Mouse (Mus musculus): ENCODE results near the gene Lrpap1.

Gene Lrpap1

GRCm38 (mm10) chr5:35120024-35120423, 14.5 kb upstream of the Lrpap1 start:
- no peak for DNase-seq (ENCODE audit: low spot score in 2 of 2)

GRCm38 (mm10) chr5:35118418-35118817, 12.9 kb upstream of the Lrpap1 start:
- DNase-seq (ENCODE audit: low spot score in 2 of 2): no peak

- DNase-seq (ENCODE audit: low spot score in 2 of 2): no peak
These were observed 12.1 kb upstream of the Lrpap1 start for GRCm38 (mm10) chr5:35117633-35118032.

- no peak for DNase-seq (ENCODE audit: low spot score in 2 of 2)
These were observed 10.4 kb upstream of the Lrpap1 start for GRCm38 (mm10) chr5:35116002-35116401.

GRCm38 (mm10) chr5:35112444-35112843, 6.9 kb upstream of the Lrpap1 start:
- DNase-seq (ENCODE audit: low spot score in 2 of 2): no peak

- DNase-seq (ENCODE audit: low spot score in 2 of 2): no peak
These were observed 344 bp upstream of the Lrpap1 start for GRCm38 (mm10) chr5:35105922-35106298.

GRCm38 (mm10) chr5:35104183-35104959, 1.2 kb downstream of the Lrpap1 start:
- DNase-seq (ENCODE audit: low spot score in 2 of 2): no peak

- no peak for DNase-seq (ENCODE audit: low spot score in 2 of 2)
These were observed 2.0 kb downstream of the Lrpap1 start for GRCm38 (mm10) chr5:35103528-35103927.

- no peak for DNase-seq (ENCODE audit: low spot score in 2 of 2)
These were observed 2.5 kb downstream of the Lrpap1 start for GRCm38 (mm10) chr5:35103086-35103485.

- DNase-seq (ENCODE audit: low spot score in 2 of 2): no peak
These were observed 13.9 kb downstream of the Lrpap1 start for GRCm38 (mm10) chr5:35091636-35092035.

GRCm38 (mm10) chr5:35089614-35089963, 16.0 kb downstream of the Lrpap1 start:
- DNase-seq (ENCODE audit: low spot score in 2 of 2): no peak

- DNase-seq (ENCODE audit: low spot score in 2 of 2): peak; percentile 56 to 74
These were observed 16.6 kb downstream of the Lrpap1 start for GRCm38 (mm10) chr5:35088785-35089613.

GRCm38 (mm10) chr5:35084913-35085312, 20.7 kb downstream of the Lrpap1 start:
- DNase-seq (ENCODE audit: low spot score in 2 of 2): no peak

GRCm38 (mm10) chr5:35079101-35079500, 26.5 kb downstream of the Lrpap1 start:
- no peak for DNase-seq (ENCODE audit: low spot score in 2 of 2)

- no peak for DNase-seq (ENCODE audit: low spot score in 2 of 2)
These were observed 29.2 kb downstream of the Lrpap1 start for GRCm38 (mm10) chr5:35076369-35076768.

GRCm38 (mm10) chr5:35073992-35074391, 31.6 kb downstream of the Lrpap1 start:
- DNase-seq (ENCODE audit: low spot score in 2 of 2): peak; percentile 17 to 28

- no peak for DNase-seq (ENCODE audit: low spot score in 2 of 2)
These were observed 32.3 kb downstream of the Lrpap1 start for GRCm38 (mm10) chr5:35073235-35073634.

- DNase-seq (ENCODE audit: low spot score in 2 of 2): no peak
These were observed 33.7 kb downstream of the Lrpap1 start for GRCm38 (mm10) chr5:35071855-35072254.

- no peak for DNase-seq (ENCODE audit: low spot score in 2 of 2)
These were observed 34.6 kb downstream of the Lrpap1 start for GRCm38 (mm10) chr5:35070953-35071352.

- DNase-seq (ENCODE audit: low spot score in 2 of 2): no peak
These were observed 35.3 kb downstream of the Lrpap1 start for GRCm38 (mm10) chr5:35070314-35070713.

GRCm38 (mm10) chr5:35069841-35070240, 35.7 kb downstream of the Lrpap1 start:
- DNase-seq (ENCODE audit: low spot score in 2 of 2): no peak

- no peak for DNase-seq (ENCODE audit: low spot score in 2 of 2)
These were observed 45.5 kb downstream of the Lrpap1 start for GRCm38 (mm10) chr5:35060098-35060497.

- no peak for DNase-seq (ENCODE audit: low spot score in 2 of 2)
These were observed 47.4 kb downstream of the Lrpap1 start for GRCm38 (mm10) chr5:35058216-35058615.
